Mouse (Mus musculus) heart, adult 2 months (tissue): ENCODE measurements around the gene Ccdc137. TPM values are rescaled to one million over a fixed set of nuclear protein-coding genes. Genes with fewer than 3 reads are reported as not detected.

Experiments used
- DNase-seq, 2 experiments: peaks; one replicate each; pipeline ENCODE4 v3.0.0; 2021
- H3K27ac ChIP-seq: fragments of 200-600 bp; 2 replicates; pipeline ENCODE4 v1.8.1; 2022
- H3K27me3 ChIP-seq: fragments of 200-500 bp; 2 replicates; pipeline ENCODE4 v1.6.1; 2012; ENCODE audit warnings: mild to moderate bottlenecking, low read length, inconsistent platforms, mixed read lengths; ENCODE audit not compliant: control insufficient read depth, insufficient read depth
- H3K36me3 ChIP-seq: fragments of 200-500 bp; 2 replicates; pipeline ENCODE4 v1.6.1; 2012; ENCODE audit warnings: low read length, inconsistent platforms; ENCODE audit not compliant: control insufficient read depth, insufficient read depth
- H3K4me1 ChIP-seq: fragments of 200-500 bp; 2 replicates; pipeline ENCODE4 v1.6.1; 2011; ENCODE audit warnings: low read length; ENCODE audit not compliant: control insufficient read depth, insufficient read depth
- H3K4me3 ChIP-seq: fragments of 200-600 bp; 2 replicates; pipeline ENCODE4 v1.8.1; 2022
- H3K79me2 ChIP-seq: fragments of 200-500 bp; replicated peaks from 2 replicates; pipeline ENCODE4 v1.6.1; 2012; ENCODE audit warnings: mild to moderate bottlenecking, inconsistent platforms, low read length, moderate library complexity, mixed read lengths; ENCODE audit not compliant: control insufficient read depth, insufficient read depth
- H3K9ac ChIP-seq: fragments of 200-500 bp; 2 replicates; pipeline ENCODE4 v1.6.1; 2012; ENCODE audit warnings: low read depth, mild to moderate bottlenecking, control low read depth, inconsistent platforms, low read length, mixed read lengths
- CTCF ChIP-seq: fragments of 200-600 bp; IDR thresholded peaks from 2 replicates; pipeline ENCODE4 v1.8.1; 2022; ENCODE audit warnings: antibody characterized with exemption, mild to moderate bottlenecking, moderate library complexity
- EP300 ChIP-seq: fragments of 200-500 bp; IDR thresholded peaks from 2 replicates; pipeline ENCODE4 v1.6.1; 2011; ENCODE audit warnings: low read depth, low read length, control low read depth; ENCODE audit not compliant: insufficient read depth
- POLR2A ChIP-seq: fragments of 200-500 bp; IDR thresholded peaks from 2 replicates; pipeline ENCODE4 v1.6.1; 2011; ENCODE audit warnings: mild to moderate bottlenecking, low read depth, low read length, control low read depth; ENCODE audit not compliant: insufficient read depth
- WGBS: fragments of 180-500 bp; shearing (Covaris S2); methylation state at CpG from one replicate; pipeline ENCODE4 v1.1.7; 2018; 5-methylcytosine and 5-hydroxymethylcytosine counted together
- intact Hi-C: fragments of 180-260 bp; cut with DNase I; formaldehyde crosslinking; loops from one replicate; pipeline ENCODE4 v1.15.1; 2025
- polyA plus RNA-seq: library from polyadenylated mRNA; depleted of rRNA; stranded (reverse); fragments of >200 nt; gene quantifications from 2 replicates; pipeline ENCODE4 v1.2.3, GENCODE M21; 2012
- total RNA-seq, 2 experiments: library from RNA; stranded (reverse); gene quantifications; 2 replicates each; pipeline ENCODE4 v1.2.3; 2021

Ccdc137 gene
- total and polyA plus RNA-seq, 3 experiments: 5.8 to 6.7 (median 6.0) TPM

- DNase-seq: peak; percentile 49 to 64
- Histone ChIP-seq H3K4me3 (no peak overlapping the region), H3K36me3 (peaks cover 9% of the 10 kb centered on the region), H3K27me3 (no peaks in the 10 kb centered on the region), H3K9ac (no peak overlapping the region), H3K27ac (no peak overlapping the region; the same call in 1 of the 2 replicates), H3K4me1 (peaks cover 2% of the 10 kb centered on the region), H3K79me2 (peaks cover 4% of the 10 kb centered on the region)
- intact Hi-C loops: loop anchor here (1.0 to 10.0 kb wide), 2 partner anchors 70 to 309 kb away; no protein-coding TSS in a partner anchor
- WGBS: 71% methylated on average over 9 of the region's 9 CpGs
- TF ChIP-seq EP300 (0 out of 2 replicates have a peak, but pooled peaks have one; percentile 55), CTCF (peak; percentile 93), POLR2A (no peak)
These were observed 34.2 kb upstream of the Ccdc137 start for GRCm38 (mm10) chr11:120423569-120424295.

GRCm38 (mm10) chr11:120426727-120427126 lies 31.2 kb upstream of the Ccdc137 start:
- TF ChIP-seq POLR2A: no peak
- no peak for TF ChIP-seq EP300
- no peak for TF ChIP-seq CTCF
- Histone ChIP-seq H3K36me3 (peaks cover 9% of the 10 kb centered on the region), H3K27me3 (no peaks in the 10 kb centered on the region), H3K4me1 (peaks cover 2% of the 10 kb centered on the region), H3K9ac (no peak overlapping the region), H3K27ac (no peak overlapping the region), H3K79me2 (peaks cover 4% of the 10 kb centered on the region), H3K4me3 (no peak overlapping the region)
- DNase-seq: no peak
- 75% methylated on average over 3 of the region's 3 CpGs for WGBS
- intact Hi-C loops: loop anchor here (10.0 kb wide), 1 partner anchor 312 kb away; no protein-coding TSS in a partner anchor

- Histone ChIP-seq H3K36me3 (peaks cover 7% of the 10 kb centered on the region), H3K4me3 (peak within 1 kb of the TSS; percentile 80), H3K27ac (peak within 1 kb of the TSS; percentile 89), H3K9ac (peak within 1 kb of the TSS; percentile 97), H3K27me3 (no peaks in the 10 kb centered on the region), H3K4me1 (peaks cover 5% of the 10 kb centered on the region), H3K79me2 (peaks cover 10% of the 10 kb centered on the region)
- WGBS: under 1% methylated on average over 68 of the region's 77 CpGs
- TF ChIP-seq POLR2A: peak; percentile 50; the same call in 1 of the 2 replicates
- TF ChIP-seq CTCF: peak; percentile 51
- 0 out of 2 replicates have a peak, but pooled peaks have one; percentile 11 for TF ChIP-seq EP300
- intact Hi-C loops: loop anchor here (2.0 kb wide), 1 partner anchor 19 kb away; no protein-coding TSS in a partner anchor
- peak; percentile 90 to 95 for DNase-seq
These were observed 20.6 kb upstream of the Ccdc137 start, which contains the start of gene Nploc4 for GRCm38 (mm10) chr11:120437152-120437856. Nploc4 (minus strand) TSS chr11:120437708.

GRCm38 (mm10) chr11:120437857-120438385 lies 20.0 kb upstream of the Ccdc137 start:
- Histone ChIP-seq H3K4me3 (peak overlapping the region; percentile 80), H3K36me3 (peaks cover 7% of the 10 kb centered on the region), H3K79me2 (peaks cover 9% of the 10 kb centered on the region), H3K9ac (peak overlapping the region; percentile 74), H3K4me1 (peaks cover 5% of the 10 kb centered on the region), H3K27me3 (no peaks in the 10 kb centered on the region), H3K27ac (peak overlapping the region; percentile 89)
- intact Hi-C loops: loop anchor here (2.0 kb wide), 1 partner anchor 19 kb away; no protein-coding TSS in a partner anchor
- no peak for DNase-seq
- 24% methylated on average over 12 of the region's 12 CpGs for WGBS
- TF ChIP-seq CTCF (no peak), EP300 (0 out of 2 replicates have a peak, but pooled peaks have one; percentile 2), POLR2A (no peak)

GRCm38 (mm10) chr11:120442344-120442743 lies 15.6 kb upstream of the Ccdc137 start, which contains the start of gene Tspan10:
Tspan10 (plus strand) TSS chr11:120442644.
- H3K27ac ChIP-seq: no peak within 1 kb of the TSS
- H3K79me2 ChIP-seq: no peaks in the 10 kb centered on the region
- 86% methylated on average over 3 of the region's 3 CpGs for WGBS
- H3K4me3 ChIP-seq: no peak within 1 kb of the TSS
- H3K36me3 ChIP-seq: no peaks in the 10 kb centered on the region
- intact Hi-C loops: no loop called here
- H3K9ac ChIP-seq: no peak within 1 kb of the TSS
- peaks cover 1% of the 10 kb centered on the region; the same call in 1 of the 2 replicates for H3K4me1 ChIP-seq
- DNase-seq: no peak
- H3K27me3 ChIP-seq: no peaks in the 10 kb centered on the region
- TF ChIP-seq EP300 (no peak), CTCF (no peak), POLR2A (no peak)
